Mouse (Mus musculus) liver, postnatal 0 days (tissue): ENCODE measurements around the gene Arhgap1.

Experiments
- CTCF ChIP-seq: sonication (generic); IDR thresholded peaks from 2 replicates; pipeline ENCODE4 v1.5.1; 2016; ENCODE audit warnings: antibody characterized with exemption, low read depth
- EP300 ChIP-seq: IDR thresholded peaks from 2 replicates; pipeline ENCODE4 v1.6.1; 2016; ENCODE audit warnings: antibody characterized with exemption, low read depth, mild to moderate bottlenecking

DNA sequence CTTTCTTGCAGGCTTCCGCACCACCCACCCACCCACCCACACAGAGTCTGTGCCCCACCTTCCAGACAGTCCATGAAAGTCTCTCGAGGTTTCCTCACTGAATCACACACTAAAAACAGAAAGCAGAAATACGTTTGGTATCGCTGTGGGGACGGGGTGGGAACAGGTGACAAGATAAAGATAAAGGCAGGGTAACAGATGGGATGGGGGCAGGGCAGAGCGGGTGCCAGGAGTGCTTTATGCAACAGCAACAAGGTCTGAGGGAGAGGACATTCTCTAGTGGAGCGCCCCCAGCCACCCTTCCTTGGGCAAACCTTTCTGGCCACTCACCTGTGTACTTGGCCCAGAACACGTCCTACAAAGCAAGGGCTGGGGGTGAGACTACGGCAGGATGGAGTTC lies 14.8 kb upstream of the Arhgap1 start:
- TF ChIP-seq EP300 (peak; percentile 75), CTCF (no peak)
